ENCODE assay signal across 8 mouse cellular contexts in the genomic region with DNA sequence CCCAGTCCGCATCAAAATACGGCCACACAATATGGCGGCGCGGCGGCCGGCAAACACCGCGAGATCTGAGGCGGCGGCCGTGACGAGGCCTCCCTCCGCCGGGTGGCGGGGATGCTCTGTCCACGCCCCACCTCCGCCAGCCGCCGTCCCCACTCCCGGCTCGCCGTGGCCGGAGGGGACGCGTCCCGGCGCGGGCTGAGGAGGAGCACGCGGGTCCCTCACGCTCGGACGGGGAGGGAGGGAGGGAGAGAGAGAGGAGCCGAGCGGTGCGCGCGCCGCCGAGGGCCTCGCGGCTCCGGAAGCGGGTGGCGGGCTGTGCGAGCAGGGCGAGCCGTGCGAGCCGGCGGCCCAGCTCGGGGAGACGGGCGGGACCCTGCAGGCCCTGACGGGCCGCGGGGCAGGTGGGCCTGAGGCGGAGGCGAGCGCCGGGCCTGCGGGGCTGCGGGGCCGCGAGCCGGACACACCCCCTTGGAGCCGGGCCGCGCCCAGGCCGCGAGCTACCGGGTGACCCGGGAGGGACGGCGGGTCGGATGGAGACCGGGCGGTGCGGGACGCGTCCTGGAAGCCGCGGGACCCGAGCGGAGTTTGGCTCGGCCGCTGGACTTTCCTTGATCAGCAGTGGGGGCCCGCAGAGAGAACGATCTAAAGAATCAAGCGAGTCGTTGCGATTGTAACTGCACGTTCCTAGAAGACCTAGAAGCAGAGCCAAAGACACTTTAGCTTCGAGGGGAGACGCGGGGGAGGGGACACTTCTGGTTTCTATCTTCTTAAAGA. TPM values are rescaled to one million over a fixed set of nuclear protein-coding genes. Genes with fewer than 3 reads are reported as not detected.
DNase-seq lines count a peak whose midpoint lies in the region; ATAC-seq lines count a peak whose summit lies in the region.

A gene (minus strand): TSS at position 3 of the 774 bp plus-strand sequence.

- H3K27ac ChIP-seq in hindbrain, embryonic 12.5 days = peak within 1 kb of the TSS; percentile 99

- H3K9me3 ChIP-seq in hindbrain, embryonic 12.5 days (replicated peaks) = no peaks in the 10 kb centered on the region

- H3K4me3 ChIP-seq in hindbrain, embryonic 12.5 days = peak within 1 kb of the TSS; percentile 99

- peaks cover 12% of the 10 kb centered on the region for H3K4me1 ChIP-seq in hindbrain, embryonic 12.5 days

- no peaks in the 10 kb centered on the region for H3K36me3 ChIP-seq in hindbrain, embryonic 12.5 days

- DNase-seq in Muller cell, postnatal 12 days (ENCODE audit: inconsistent ontology term) = peak; percentile 97
- peak; percentile 92 for DNase-seq in cerebellum, adult 9-11 months
- DNase-seq in frontal cortex, postnatal 10 days (ENCODE audit: low spot score in 2 of 2) = peak; percentile 88 to 90
- peak; percentile 87 to 90 for DNase-seq in layer of hippocampus, postnatal 14 days (ENCODE audit: low spot score in 2 of 2)
- peak; percentile 92 for DNase-seq in lung, postnatal 14 days
- peak; percentile 73 for DNase-seq in retina, adult 2 months (ENCODE audit: low read depth, low spot score)
- peak; percentile 80 to 84 for DNase-seq in thymus, postnatal 36 days

- ATAC-seq in hindbrain, embryonic 12.5 days (ENCODE audit: low FRiP score) = peak; percentile 96

- no peaks in the 10 kb centered on the region for H3K27me3 ChIP-seq in hindbrain, embryonic 12.5 days

- peak within 1 kb of the TSS; percentile 77 for H3K4me2 ChIP-seq in hindbrain, embryonic 12.5 days (replicated peaks)

- WGBS in hindbrain, embryonic 12.5 days = under 1% methylated on average over 68 of the region's 97 CpGs

- peak within 1 kb of the TSS; percentile 100 for H3K9ac ChIP-seq in hindbrain, embryonic 12.5 days

RNA-seq across cellular contexts. Expression of the gene that starts here (rescaled TPM):
- 22.2 and 22.3 TPM in 2 replicates for polyA plus RNA-seq in hindbrain, embryonic 12.5 days (2016; fragmentation: Nextera tagmentation; extraction: Ambion mirVana)
- 10 to 100 TPM; 62.7 to 66.0 TPM for total RNA-seq in layer of hippocampus, postnatal 14 days (2021)

Comparison
In these comparisons a context has a peak if more than half of its experiments do, and no peak if none do; other contexts are left out.
1. Peak in every context shown above with its lines: DNase-seq, ATAC-seq, H3K4me3 ChIP-seq and H3K27ac ChIP-seq.